Comparison of ENCODE assay signal across 8 mouse cellular contexts in the genomic region with DNA sequence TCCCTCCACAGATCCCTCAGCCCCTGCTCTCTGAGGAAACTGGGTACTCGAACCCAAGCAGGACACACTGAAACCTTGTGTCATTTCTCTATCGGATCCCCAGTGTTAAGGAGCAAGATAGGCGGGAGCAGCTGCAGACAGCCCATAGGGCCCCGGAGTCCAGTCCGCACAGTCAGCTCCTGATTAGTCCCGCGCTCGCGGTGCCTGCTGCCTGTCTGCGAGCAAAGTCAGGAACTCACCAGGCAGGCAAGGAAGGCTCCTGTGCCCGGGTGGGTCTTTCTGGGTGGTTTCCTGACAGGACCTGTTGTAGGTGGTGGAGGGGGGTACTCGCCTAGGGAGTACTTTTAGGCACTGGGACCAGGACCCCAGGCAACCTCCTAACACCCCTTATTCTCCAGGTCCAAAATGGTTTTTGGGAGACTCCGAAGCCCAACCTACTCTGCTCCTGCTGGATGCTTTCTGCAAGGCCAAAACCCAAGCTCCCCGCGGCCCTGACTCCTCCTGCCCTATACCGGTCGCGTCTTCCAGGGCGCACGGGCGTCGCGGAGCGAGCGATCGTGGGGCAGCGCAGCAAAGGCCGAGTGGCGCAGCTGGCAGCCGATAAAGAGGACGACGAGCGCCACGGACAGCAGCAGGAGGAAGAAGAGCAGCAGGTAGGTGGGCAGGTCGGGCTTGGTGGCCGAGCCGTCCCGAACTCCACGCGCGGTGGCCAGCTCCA. TPM values are rescaled to one million over a fixed set of nuclear protein-coding genes. Genes with fewer than 3 reads are reported as not detected.
DNase-seq lines count a peak whose midpoint lies in the region; ATAC-seq and TF ChIP-seq lines count a peak whose summit lies in the region.

No protein-coding gene starts in this region.

- no peak for TF ChIP-seq EP300 in heart, adult 2 months (IDR thresholded peaks at IDR 0.05; ENCODE audit: insufficient read depth, low read depth, low read length)

- H3K4me3 ChIP-seq in heart, adult 2 months = peak overlapping the region; percentile 32; the same call in 1 of the 2 replicates
- H3K4me3 ChIP-seq in forebrain, embryonic 15.5 days = peak overlapping the region; percentile 48
- peak overlapping the region; percentile 39 for H3K4me3 ChIP-seq in liver, embryonic 12.5 days

- H3K27me3 ChIP-seq in heart, adult 2 months (ENCODE audit: control insufficient read depth, insufficient read depth, low read length) = peaks cover 13% of the 10 kb centered on the region
- peaks cover 31% of the 10 kb centered on the region for H3K27me3 ChIP-seq in forebrain, embryonic 15.5 days
- H3K27me3 ChIP-seq in liver, embryonic 12.5 days (replicated peaks) = peaks cover 91% of the 10 kb centered on the region

- no peaks in the 10 kb centered on the region for H3K9me3 ChIP-seq in forebrain, embryonic 15.5 days
- no peaks in the 10 kb centered on the region for H3K9me3 ChIP-seq in liver, embryonic 12.5 days (replicated peaks)

- peak overlapping the region; percentile 96 for H3K4me2 ChIP-seq in forebrain, embryonic 15.5 days (replicated peaks)
- H3K4me2 ChIP-seq in liver, embryonic 12.5 days = peak overlapping the region; percentile 65

- no peaks in the 10 kb centered on the region for H3K36me3 ChIP-seq in heart, adult 2 months (ENCODE audit: control insufficient read depth, insufficient read depth, low read length)
- no peaks in the 10 kb centered on the region for H3K36me3 ChIP-seq in forebrain, embryonic 15.5 days
- no peaks in the 10 kb centered on the region for H3K36me3 ChIP-seq in liver, embryonic 12.5 days

- TF ChIP-seq POLR2A in heart, adult 2 months (IDR thresholded peaks at IDR 0.05; ENCODE audit: insufficient read depth, low read depth, low read length) = no peak

- TF ChIP-seq CTCF in heart, adult 2 months (IDR thresholded peaks at IDR 0.05) = no peak

- intact Hi-C loops in heart, adult 2 months (cut with DNase I) = no loop called here

- ATAC-seq in forebrain, embryonic 15.5 days (replicated peaks) = no peak
- ATAC-seq in liver, embryonic 12.5 days = no peak
- no peak for ATAC-seq in granulocyte monocyte progenitor cell, adult 5-6 weeks (replicated peaks; ENCODE audit: poor library complexity, severe bottlenecking)
- no peak for ATAC-seq in megakaryocyte progenitor cell, adult 5-6 weeks (replicated peaks; ENCODE audit: poor library complexity)

- no peak overlapping the region for H3K27ac ChIP-seq in heart, adult 2 months
- H3K27ac ChIP-seq in forebrain, embryonic 15.5 days (replicated peaks) = no peak overlapping the region
- no peak overlapping the region for H3K27ac ChIP-seq in liver, embryonic 12.5 days

- H3K4me1 ChIP-seq in heart, adult 2 months (ENCODE audit: control insufficient read depth, insufficient read depth, low read length) = no peaks in the 10 kb centered on the region
- peaks cover 21% of the 10 kb centered on the region for H3K4me1 ChIP-seq in forebrain, embryonic 15.5 days
- H3K4me1 ChIP-seq in liver, embryonic 12.5 days = peaks cover 10% of the 10 kb centered on the region; the same call in 1 of the 2 replicates

- no peaks in the 10 kb centered on the region for H3K79me2 ChIP-seq in heart, adult 2 months (replicated peaks; ENCODE audit: control insufficient read depth, insufficient read depth, low read length)

- H3K9ac ChIP-seq in heart, adult 2 months (ENCODE audit: low read depth, low read length) = no peak overlapping the region
- peak overlapping the region; percentile 54 for H3K9ac ChIP-seq in forebrain, embryonic 15.5 days (replicated peaks)
- H3K9ac ChIP-seq in liver, embryonic 12.5 days = no peak overlapping the region

- DNase-seq in heart, adult 2 months = no peak
- no peak for DNase-seq in heart, adult 18-20 months
- peak; percentile 24 for DNase-seq in ES-CJ7 (ENCODE audit: low read depth, low spot score)
- no peak for DNase-seq in layer of hippocampus, postnatal 14 days (ENCODE audit: low spot score in 2 of 2)

- 5% methylated on average over 41 of the region's 41 CpGs for WGBS in heart, adult 2 months
- WGBS in forebrain, embryonic 15.5 days = under 1% methylated on average over 41 of the region's 41 CpGs
- WGBS in liver, embryonic 12.5 days (ENCODE audit: insufficient replicate concordance) = 3% methylated on average over 41 of the region's 41 CpGs

RNA-seq across cellular contexts. Expression of a gene that starts 1.0 kb away (rescaled TPM):
- not detected for total RNA-seq in heart, adult 2 months (2021)
- polyA plus RNA-seq in heart, adult 2 months (2012; rRNA removed) = not detected in 2 replicates
- total RNA-seq in heart, adult 18-20 months (2021) = not detected
- 0.74 and 0.98 TPM in 2 replicates for polyA plus RNA-seq in forebrain, embryonic 15.5 days (2015; fragmentation: Nextera tagmentation; extraction: Ambion mirVana)
- polyA plus RNA-seq in liver, embryonic 12.5 days (2016; fragmentation: Nextera tagmentation; extraction: Ambion mirVana) = not detected in 2 replicates
- total RNA-seq in granulocyte monocyte progenitor cell, adult 5-6 weeks (2014; fragmentation: Nextera tagmentation) = not detected in 2 replicates
- not detected in 2 replicates for total RNA-seq in granulocyte monocyte progenitor cell, adult 5-6 weeks (2017)
- not detected in 2 replicates for total RNA-seq in megakaryocyte progenitor cell, adult 5-6 weeks (2015)
- total RNA-seq in megakaryocyte progenitor cell, adult 5-6 weeks (2017) = not detected in 2 replicates
- total RNA-seq in layer of hippocampus, postnatal 14 days (2021) = 1 to 10 TPM; 1.6 to 1.7 TPM

RNA-seq across cellular contexts. Expression of a gene that starts 49.8 kb away (rescaled TPM):
- total RNA-seq in heart, adult 2 months (2021) = 10 to 100 TPM; 29.7 to 30.3 TPM
- polyA plus RNA-seq in heart, adult 2 months (2012; rRNA removed) = 19.7 and 37.7 TPM in 2 replicates
- total RNA-seq in heart, adult 18-20 months (2021) = 10 to 100 TPM; 26.6 to 26.9 TPM
- polyA plus RNA-seq in forebrain, embryonic 15.5 days (2015; fragmentation: Nextera tagmentation; extraction: Ambion mirVana) = 32.9 and 34.4 TPM in 2 replicates
- 7.3 TPM in 2 replicates for polyA plus RNA-seq in liver, embryonic 12.5 days (2016; fragmentation: Nextera tagmentation; extraction: Ambion mirVana)
- total RNA-seq in granulocyte monocyte progenitor cell, adult 5-6 weeks (2014; fragmentation: Nextera tagmentation) = 45.7 and 52.0 TPM in 2 replicates
- 27.1 and 28.1 TPM in 2 replicates for total RNA-seq in granulocyte monocyte progenitor cell, adult 5-6 weeks (2017)
- 58.7 and 72.0 TPM in 2 replicates for total RNA-seq in megakaryocyte progenitor cell, adult 5-6 weeks (2015)
- 22.6 and 32.3 TPM in 2 replicates for total RNA-seq in megakaryocyte progenitor cell, adult 5-6 weeks (2017)
- total RNA-seq in layer of hippocampus, postnatal 14 days (2021) = 10 to 100 TPM; 26.5 to 28.7 TPM
